Mouse (Mus musculus) frontal cortex, postnatal 14 days (tissue): ENCODE data around the gene Hist1h2bh.

ENCODE experiments used
- DNase-seq, 2 experiments: peaks; one replicate each; pipeline ENCODE4 v3.0.0; 2022; ENCODE audit warnings: low spot score in 2 of 2

Gene Hist1h2bh

GRCm38 (mm10) chr13:23505662-23506345 is 37.4 kb downstream of the Hist1h2bh start:
- no peak for DNase-seq

DNA sequence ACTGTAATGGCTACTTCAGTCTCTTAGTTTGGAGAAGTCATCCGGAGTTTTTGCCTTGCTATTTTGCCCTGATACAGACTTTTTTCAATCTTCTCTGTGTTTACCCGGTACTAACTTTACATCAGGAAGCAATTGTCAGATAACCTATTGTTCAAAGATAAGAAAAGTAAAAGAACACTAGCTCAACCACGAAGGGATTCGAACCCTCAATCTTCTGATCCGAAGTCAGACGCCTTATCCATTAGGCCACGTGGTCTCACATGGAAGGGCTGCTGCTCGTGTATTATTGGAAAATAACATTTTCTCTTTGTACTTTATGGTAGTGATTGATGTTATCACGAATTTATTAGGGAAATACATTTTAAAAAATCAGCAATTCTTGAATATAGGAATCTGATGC is 39.4 kb downstream of the Hist1h2bh start:
- peak in 1 of 2 experiments; percentile 53 for DNase-seq

GRCm38 (mm10) chr13:23502916-23503315 is 40.3 kb downstream of the Hist1h2bh start:
- no peak for DNase-seq

GRCm38 (mm10) chr13:23502031-23502567 is 41.1 kb downstream of the Hist1h2bh start:
- DNase-seq, result no peak

- DNase-seq, result no peak
Observed at GRCm38 (mm10) chr13:23501511-23501910, 41.7 kb downstream of the Hist1h2bh start.

GRCm38 (mm10) chr13:23500424-23501200 is 42.6 kb downstream of the Hist1h2bh start:
- DNase-seq, result peak; percentile 62 to 83

DNA sequence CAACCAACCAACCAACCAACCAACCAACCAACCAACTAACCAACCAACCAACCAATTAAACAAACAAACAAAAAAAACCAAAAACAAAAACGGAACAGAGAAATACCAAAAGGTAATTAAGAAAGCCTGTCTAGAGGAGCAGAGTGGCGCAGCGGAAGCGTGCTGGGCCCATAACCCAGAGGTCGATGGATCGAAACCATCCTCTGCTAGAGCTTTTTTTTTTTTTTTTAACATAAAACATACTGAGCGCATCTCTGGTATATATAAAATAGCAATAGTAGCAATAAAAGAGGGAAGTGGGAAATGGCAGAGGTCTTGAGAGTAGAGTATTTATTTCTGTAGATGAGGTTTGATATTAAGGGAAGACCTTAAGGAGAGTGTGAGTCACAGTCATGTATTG is 43.2 kb downstream of the Hist1h2bh start:
- DNase-seq, result no peak

DNA sequence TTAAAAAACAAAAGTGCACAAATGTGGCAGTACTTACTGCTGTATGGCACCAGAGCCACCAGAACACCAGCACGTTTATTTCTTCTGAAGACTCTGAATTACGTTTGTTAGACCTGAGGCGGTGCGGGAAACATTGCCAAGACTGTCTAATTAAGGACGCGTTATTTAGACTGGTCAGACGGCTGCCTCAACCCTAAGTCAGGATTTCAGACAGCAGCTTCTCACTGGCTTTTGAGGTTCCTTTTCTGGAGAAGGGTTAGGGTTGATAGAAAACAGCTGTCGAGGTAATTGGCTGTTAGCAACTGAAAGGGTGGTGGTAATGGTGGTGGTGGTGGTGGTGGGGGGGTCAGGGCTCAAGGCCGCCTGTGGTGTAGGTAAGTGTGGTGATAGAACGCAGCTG is 44.5 kb downstream of the Hist1h2bh start:
- no peak for DNase-seq

DNA sequence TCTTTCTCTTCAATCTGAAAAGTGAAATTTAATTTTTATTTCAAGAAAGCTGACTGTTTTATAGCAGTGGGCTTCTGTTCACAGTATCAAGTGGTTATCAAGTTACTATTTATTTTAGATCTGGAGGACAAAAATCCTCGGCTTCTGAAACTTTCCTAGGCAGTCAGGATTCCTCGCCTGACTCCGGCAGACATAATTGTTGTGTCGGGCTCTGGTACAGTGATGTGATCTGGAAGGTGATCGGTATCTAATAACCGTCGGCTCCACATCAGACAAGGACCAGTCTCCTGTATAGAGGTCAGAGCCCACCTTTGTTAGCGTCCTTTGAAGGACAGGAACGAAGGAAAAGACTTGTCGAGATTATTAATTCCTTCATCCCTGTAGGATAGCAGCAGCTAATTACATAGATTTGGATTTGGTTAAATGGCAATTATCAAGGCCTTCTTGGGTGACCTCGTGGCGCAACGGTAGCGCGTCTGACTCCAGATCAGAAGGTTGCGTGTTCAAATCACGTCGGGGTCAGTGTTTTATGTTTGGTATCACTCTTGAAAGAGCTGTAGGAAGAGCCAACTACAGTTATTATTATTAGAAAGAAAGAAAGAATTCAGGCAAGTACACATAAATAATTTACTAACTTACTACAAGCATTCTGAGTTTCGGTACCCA is 45.4 kb downstream of the Hist1h2bh start:
- DNase-seq, result peak in 1 of 2 experiments; percentile 37

DNA sequence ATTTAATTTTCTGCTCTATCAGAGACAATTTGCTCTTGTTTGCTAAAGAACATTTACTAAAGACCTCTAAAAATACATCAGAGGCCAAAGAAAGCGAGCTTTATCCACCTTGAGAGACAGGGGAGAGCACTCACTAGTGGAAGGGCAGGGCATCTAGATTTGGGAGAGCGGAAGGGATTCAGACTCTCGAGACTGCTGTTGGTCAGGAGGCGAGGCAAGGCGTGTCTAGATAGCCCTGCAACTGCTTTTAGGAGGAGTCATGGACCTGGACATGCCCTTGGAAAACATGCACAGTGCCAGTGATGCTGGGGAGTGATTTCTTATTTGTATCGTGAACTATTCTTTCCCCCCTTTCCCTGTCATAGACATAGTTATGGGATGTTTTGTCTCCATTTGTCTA is 47.7 kb downstream of the Hist1h2bh start:
- DNase-seq, result no peak

DNA sequence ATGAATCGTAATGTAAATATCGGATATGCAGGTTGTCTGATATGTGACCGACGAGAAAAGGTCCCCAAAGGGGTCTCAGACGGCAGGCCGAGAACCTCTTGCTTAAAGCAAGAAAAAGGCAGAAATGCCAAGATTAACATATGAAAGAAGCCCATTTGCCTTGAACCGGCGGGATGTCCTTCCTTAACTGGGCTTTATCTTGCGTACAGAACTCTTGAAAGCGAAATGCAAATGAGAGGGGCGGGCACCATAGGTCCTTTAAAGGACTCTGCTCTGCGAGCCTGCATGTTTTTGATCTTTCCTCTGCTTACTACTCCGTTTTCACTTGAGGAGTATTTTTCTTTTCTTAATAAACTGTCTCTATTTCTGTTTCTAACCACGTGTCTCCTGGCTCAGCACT is 51.2 kb downstream of the Hist1h2bh start:
- DNase-seq, result no peak
